Mouse (Mus musculus): ENCODE results near the gene Sema4b.

DNA sequence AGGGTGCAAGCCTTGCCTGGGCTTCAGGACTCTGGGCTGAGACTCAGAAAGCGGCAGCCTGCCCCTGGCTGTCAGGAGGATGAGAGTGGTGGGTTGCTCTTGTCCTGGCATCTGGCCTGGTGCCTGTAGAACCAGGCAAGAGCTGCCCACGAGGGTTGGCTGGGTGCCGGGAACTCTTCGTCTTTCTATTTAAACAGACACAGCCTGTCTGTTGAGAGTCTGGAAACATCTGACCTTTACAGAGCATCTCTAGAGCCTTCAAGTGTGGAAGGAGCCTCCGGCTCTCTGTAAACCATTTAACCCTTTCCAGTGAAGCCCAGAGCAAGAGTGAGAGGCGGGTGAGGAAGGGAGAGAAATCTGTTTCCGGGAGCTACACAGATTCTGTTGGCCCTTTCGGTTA is 15.3 kb upstream of the Sema4b start:
- TF ChIP-seq CTCF (conservative IDR thresholded peaks at IDR 0.05; ENCODE audit: low read length) = no peak
- TF ChIP-seq NANOG (IDR thresholded peaks at IDR 0.05; ENCODE audit: borderline replicate concordance, low read length) = no peak
- TF ChIP-seq POU5F1 (IDR thresholded peaks at IDR 0.05; ENCODE audit: borderline replicate concordance, low read length) = no peak
